Mouse (Mus musculus) cerebellum, adult 8-10 months (tissue): Measurements from ENCODE around the gene Ints7.

ENCODE experiments used
- DNase-seq: peaks from one replicate; pipeline ENCODE4 v3.0.0; 2022

Ints7 gene

GRCm38 (mm10) chr1:191585704-191586103, 10.3 kb downstream of the Ints7 start:
- no peak for DNase-seq

GRCm38 (mm10) chr1:191587062-191587461, 11.6 kb downstream of the Ints7 start:
- no peak for DNase-seq

GRCm38 (mm10) chr1:191588749-191589148, 13.3 kb downstream of the Ints7 start:
- DNase-seq: no peak

GRCm38 (mm10) chr1:191592016-191592720, 16.7 kb downstream of the Ints7 start:
- DNase-seq: no peak

GRCm38 (mm10) chr1:191596076-191596475, 20.6 kb downstream of the Ints7 start:
- DNase-seq: no peak

GRCm38 (mm10) chr1:191599210-191599609, 23.8 kb downstream of the Ints7 start:
- no peak for DNase-seq

GRCm38 (mm10) chr1:191604690-191605089, 29.3 kb downstream of the Ints7 start:
- DNase-seq: no peak

GRCm38 (mm10) chr1:191609051-191609450, 33.6 kb downstream of the Ints7 start:
- no peak for DNase-seq

GRCm38 (mm10) chr1:191609578-191609977, 34.1 kb downstream of the Ints7 start:
- no peak for DNase-seq

GRCm38 (mm10) chr1:191610357-191610756, 34.9 kb downstream of the Ints7 start:
- DNase-seq: no peak

- DNase-seq: no peak
These were observed 36.2 kb downstream of the Ints7 start for GRCm38 (mm10) chr1:191611686-191612085.

- no peak for DNase-seq
These were observed 37.4 kb downstream of the Ints7 start for GRCm38 (mm10) chr1:191612877-191613276.

- DNase-seq: no peak
These were observed 40.8 kb downstream of the Ints7 start for GRCm38 (mm10) chr1:191616245-191616644.

- no peak for DNase-seq
These were observed 42.2 kb downstream of the Ints7 start for GRCm38 (mm10) chr1:191617589-191617988.

GRCm38 (mm10) chr1:191618067-191618766, 42.8 kb downstream of the Ints7 start:
- DNase-seq: no peak

- no peak for DNase-seq
These were observed 45.7 kb downstream of the Ints7 start for GRCm38 (mm10) chr1:191621096-191621495.

- DNase-seq: no peak
These were observed 47.4 kb downstream of the Ints7 start for GRCm38 (mm10) chr1:191622801-191623200.

- DNase-seq: no peak
These were observed 49.1 kb downstream of the Ints7 start for GRCm38 (mm10) chr1:191624492-191624891.

- no peak for DNase-seq
These were observed 49.6 kb downstream of the Ints7 start for GRCm38 (mm10) chr1:191625026-191625425.

- DNase-seq: no peak
These were observed 50.2 kb downstream of the Ints7 start for GRCm38 (mm10) chr1:191625620-191626019.

GRCm38 (mm10) chr1:191628457-191629169, 53.2 kb downstream of the Ints7 start:
- no peak for DNase-seq

GRCm38 (mm10) chr1:191629170-191629636, 53.8 kb downstream of the Ints7 start:
- no peak for DNase-seq

GRCm38 (mm10) chr1:191632511-191633095, 57.2 kb downstream of the Ints7 start:
- DNase-seq: no peak
